Mouse (Mus musculus): ENCODE measurements around the gene Dlx3.

DNA sequence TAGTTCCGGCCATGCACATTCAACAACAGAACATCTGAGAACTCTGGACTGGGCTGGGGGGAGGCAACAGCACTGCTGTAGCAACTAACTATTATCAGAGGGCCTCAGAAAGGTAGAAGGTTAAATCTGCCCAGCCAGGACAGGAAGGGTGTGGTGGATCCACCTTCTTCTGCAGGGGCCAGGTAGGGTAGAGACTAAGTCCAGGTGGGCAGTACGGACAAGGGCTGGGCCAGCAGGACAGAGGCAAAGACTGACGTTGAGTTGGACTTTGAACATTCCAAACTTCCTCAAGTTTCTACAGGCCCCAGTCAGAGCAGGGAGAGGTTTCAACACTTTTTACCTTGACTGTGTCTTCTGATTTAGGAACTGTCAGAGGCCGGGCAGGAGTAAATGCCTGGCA is 45.2 kb upstream of the Dlx3 start:
- TF ChIP-seq POLR2A (IDR thresholded peaks at IDR 0.05; ENCODE audit: extremely low read depth, insufficient read depth, low read length) (no peak), CTCF (IDR thresholded peaks at IDR 0.05; ENCODE audit: extremely low read depth, insufficient read depth, low read length) (no peak)
